Comparison of ENCODE assay signal across 27 mouse cellular contexts in the genomic region with DNA sequence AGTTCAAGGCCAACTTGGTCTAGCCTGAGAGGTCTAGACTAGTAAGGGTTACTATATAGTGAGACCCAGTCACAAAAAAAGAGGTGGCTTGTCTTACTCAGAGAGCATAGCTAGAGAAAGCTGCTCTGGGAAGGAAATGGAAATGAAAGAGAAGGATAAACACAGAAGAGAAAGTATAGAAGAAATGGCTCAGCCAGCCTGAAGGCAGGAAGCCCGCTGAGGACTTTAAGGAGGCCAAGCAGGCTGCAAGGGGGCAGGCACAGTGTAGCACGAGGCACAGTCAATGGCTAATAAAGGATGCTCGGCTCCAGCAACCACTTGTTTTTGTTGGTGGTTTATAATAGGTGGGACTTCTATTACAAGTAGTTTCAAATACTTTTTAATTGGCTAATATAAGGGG. TPM values are rescaled to one million over a fixed set of nuclear protein-coding genes. Genes with fewer than 3 reads are reported as not detected.
"Had no signal": no experiment of that assay in that cellular context is flagged by ENCODE, and none has a peak within 500 bp of the region (broad histone marks: within the 10 kb centered on the region; RNA-seq: fewer than 3 reads in every experiment).

No protein-coding gene starts in this region.

- DNase-seq: gastrocnemius, adult 2 months; gastrocnemius, postnatal 10 days; gastrocnemius, postnatal 25 days; heart, adult 18-20 months; heart, postnatal 10 days; kidney, adult 11 months; kidney, adult 2 months; kidney, postnatal 10 days; kidney, postnatal 25 days; kidney, postnatal 4 days; liver; liver, embryonic 13.5 days had no signal

- H3K27ac ChIP-seq: gastrocnemius, adult 2 months; heart, embryonic 10.5 days; hindbrain, embryonic 13.5 days; hindbrain, embryonic 15.5 days; hindbrain, postnatal 0 days; limb, embryonic 10.5 days; limb, embryonic 12.5 days; liver, embryonic 13.5 days; liver, embryonic 15.5 days had no signal

- H3K4me3 ChIP-seq: gastrocnemius, adult 2 months; heart, embryonic 10.5 days; heart, embryonic 12.5 days; hindbrain, embryonic 13.5 days; hindbrain, embryonic 15.5 days; limb, embryonic 10.5 days; limb, embryonic 12.5 days; liver, embryonic 13.5 days; liver, embryonic 15.5 days had no signal

RNA-seq across cellular contexts. Expression of gene Gm6525, which starts 32.2 kb away (rescaled TPM):
- total RNA-seq: gastrocnemius, adult 2 months; gastrocnemius, postnatal 25 days; heart, adult 18-20 months; heart, adult 8-10 months; heart, postnatal 25 days; hematopoietic stem cell, adult 5-6 weeks; hindbrain, postnatal 0 days; layer of hippocampus, adult 8-10 months; layer of hippocampus, postnatal 25 days; left cerebral cortex, adult 18-20 months; left cerebral cortex, postnatal 36 days had no signal
